In genomic region chr12:98668132-98668814, GRCm38 (mm10) we compare ENCODE assay signal across 9 mouse cellular contexts. TPM values are rescaled to one million over a fixed set of nuclear protein-coding genes. Genes with fewer than 3 reads are reported as not detected.
DNase-seq lines count a peak whose midpoint lies in the region; TF ChIP-seq lines count a peak whose summit lies in the region.
"Had no signal": no experiment of that assay in that cellular context is flagged by ENCODE, and none has a peak within 500 bp of the region (broad histone marks: within the 10 kb centered on the region; RNA-seq: fewer than 3 reads in every experiment).

No protein-coding gene starts in this region.

- H3K4me3 ChIP-seq in heart, embryonic 10.5 days: no peak overlapping the region
- no peak overlapping the region for H3K4me3 ChIP-seq in hindbrain, embryonic 10.5 days

- peak; percentile 29 for DNase-seq in gastrocnemius, postnatal 10 days
- no peak for DNase-seq in gastrocnemius, postnatal 14 days
- peak; percentile 78 for DNase-seq in brain, embryonic 14.5 days (ENCODE audit: low read depth)
- DNase-seq in heart, embryonic 10.5 days (ENCODE audit: low spot score): peak; percentile 75
- DNase-seq in layer of hippocampus, adult 18-20 months (ENCODE audit: low spot score in 2 of 2): peak; percentile 80 to 93
- DNase-seq in lung, postnatal 4 days: peak; percentile 56 to 66
- DNase-seq in embryo, embryonic 9.5 days (ENCODE audit: extremely low spot score): no peak
- DNase-seq in hindbrain, embryonic 10.5 days (ENCODE audit: low spot score): no peak

- peaks cover 9% of the 10 kb centered on the region; the same call in 1 of the 2 replicates for H3K4me1 ChIP-seq in heart, embryonic 10.5 days
- H3K4me1 ChIP-seq in hindbrain, embryonic 10.5 days (replicated peaks): no peaks in the 10 kb centered on the region

- no peak overlapping the region for H3K27ac ChIP-seq in heart, embryonic 10.5 days
- H3K27ac ChIP-seq in hindbrain, embryonic 10.5 days: no peak overlapping the region

- intact Hi-C loops in gastrocnemius, postnatal 14 days (cut with DNase I; ENCODE audit: low total_unique reads): no loop called here

- H3K9me3 ChIP-seq in heart, embryonic 10.5 days: no peaks in the 10 kb centered on the region
- H3K9me3 ChIP-seq in hindbrain, embryonic 10.5 days: no peaks in the 10 kb centered on the region

- TF ChIP-seq CTCF in brain, embryonic 14.5 days (IDR thresholded peaks at IDR 0.05; ENCODE audit: borderline replicate concordance, extremely low read depth, insufficient read depth, insufficient read length): no peak

- no peak for TF ChIP-seq POLR2A in brain, embryonic 14.5 days (IDR thresholded peaks at IDR 0.05; ENCODE audit: borderline replicate concordance, extremely low read depth, insufficient read depth, insufficient read length, poor library complexity, severe bottlenecking)

- 0 out of 2 replicates have a peak, but pooled peaks cover 3% of the 10 kb centered on the region for H3K36me3 ChIP-seq in heart, embryonic 10.5 days
- peaks cover 28% of the 10 kb centered on the region for H3K36me3 ChIP-seq in hindbrain, embryonic 10.5 days

- H3K27me3 ChIP-seq in heart, embryonic 10.5 days (ENCODE audit: insufficient read depth, poor library complexity, severe bottlenecking): no peaks in the 10 kb centered on the region
- no peaks in the 10 kb centered on the region for H3K27me3 ChIP-seq in hindbrain, embryonic 10.5 days (ENCODE audit: insufficient read depth, poor library complexity, severe bottlenecking)
- H3K27me3 ChIP-seq: CH12.LX had no signal

- WGBS in heart, embryonic 10.5 days: 45% methylated on average over 10 of the region's 10 CpGs
- 90% methylated on average over 10 of the region's 10 CpGs for WGBS in hindbrain, embryonic 10.5 days

RNA-seq across cellular contexts. Expression of gene Spata7, which starts 40.3 kb away (rescaled TPM):
- 1 to 10 TPM; 3.9 to 5.3 TPM for total RNA-seq in gastrocnemius, postnatal 10 days (2021)
- 1 to 10 TPM; 3.4 to 3.8 TPM for total RNA-seq in gastrocnemius, postnatal 14 days (2021)
- polyA plus RNA-seq in brain, embryonic 14.5 days (2012; rRNA removed): 14.1 and 16.9 TPM in 2 replicates
- polyA plus RNA-seq in heart, embryonic 10.5 days (2016; fragmentation: Nextera tagmentation; extraction: Ambion mirVana): 12.2 and 14.2 TPM in 2 replicates
- total RNA-seq in layer of hippocampus, adult 18-20 months (2021): 10 to 100 TPM; 24.2 to 25.6 TPM
- 20.2 and 22.5 TPM in 2 replicates for polyA plus RNA-seq in hindbrain, embryonic 10.5 days (2016; fragmentation: Nextera tagmentation; extraction: Ambion mirVana)

Comparison
In these comparisons a context has a peak if more than half of its experiments do, and no peak if none do; other contexts are left out.
1. DNase-seq: peak in gastrocnemius, postnatal 10 days (single experiment), brain, embryonic 14.5 days (single experiment), heart, embryonic 10.5 days (single experiment), layer of hippocampus, adult 18-20 months (2 of 2) and lung, postnatal 4 days (2 of 2); none in gastrocnemius, postnatal 14 days (single experiment), embryo, embryonic 9.5 days (single experiment) and hindbrain, embryonic 10.5 days (single experiment).